Mouse (Mus musculus): ENCODE results near the gene Mat1a. TPM values are rescaled to one million over a fixed set of nuclear protein-coding genes. Genes with fewer than 3 reads are reported as not detected.

Gene Mat1a
- total and polyA plus RNA-seq, 3 experiments = not detected

Other genes starting within 250 kb of the Mat1a start
- gene Sh2d4b, start 211.8 kb upstream of the Mat1a start, total RNA-seq (2012; rRNA removed) = 0.12 TPM in 1 of 2 replicates, not detected in the other
- under 1 TPM in 1 of 2 experiments, not detected in 1; 0.26 TPM for gene Sh2d4b, start 211.8 kb upstream of the Mat1a start, polyA plus RNA-seq (2012; ENCODE audit: insufficient read depth in 1 of 2, insufficient read length in 2 of 2, low read depth in 1 of 2, low replicate concordance in 2 of 2, missing spikeins in 1 of 2)
- 16.7 and 24.8 TPM in 2 replicates for gene Tspan14, start 138.2 kb upstream of the Mat1a start, total RNA-seq (2012; rRNA removed)
- 10 to 100 TPM in 1 of 2 experiments, not detected in 1; 29.9 TPM for gene Tspan14, start 138.2 kb upstream of the Mat1a start, polyA plus RNA-seq (2012; ENCODE audit: insufficient read depth in 1 of 2, insufficient read length in 2 of 2, low read depth in 1 of 2, low replicate concordance in 2 of 2, missing spikeins in 1 of 2)
- 19.2 and 20.3 TPM in 2 replicates for gene Fam213a, start 91.2 kb upstream of the Mat1a start, total RNA-seq (2012; rRNA removed)
- 10 to 100 TPM in 1 of 2 experiments, not detected in 1; 28.5 TPM for gene Fam213a, start 91.2 kb upstream of the Mat1a start, polyA plus RNA-seq (2012; ENCODE audit: insufficient read depth in 1 of 2, insufficient read length in 2 of 2, low read depth in 1 of 2, low replicate concordance in 2 of 2, missing spikeins in 1 of 2)
- gene Dydc2, start 35.8 kb upstream of the Mat1a start, total RNA-seq (2012; rRNA removed) = not detected in 2 replicates
- not detected for gene Dydc2, start 35.8 kb upstream of the Mat1a start, polyA plus RNA-seq (2012; ENCODE audit: insufficient read depth in 1 of 2, insufficient read length in 2 of 2, low read depth in 1 of 2, low replicate concordance in 2 of 2, missing spikeins in 1 of 2)
- gene Dydc1, start 32.1 kb upstream of the Mat1a start, total RNA-seq (2012; rRNA removed) = not detected in 2 replicates
- not detected for gene Dydc1, start 32.1 kb upstream of the Mat1a start, polyA plus RNA-seq (2012; ENCODE audit: insufficient read depth in 1 of 2, insufficient read length in 2 of 2, low read depth in 1 of 2, low replicate concordance in 2 of 2, missing spikeins in 1 of 2)
- not detected in 2 replicates for gene Sftpa1, start 26.7 kb downstream of the Mat1a start, total RNA-seq (2012; rRNA removed)
- gene Sftpa1, start 26.7 kb downstream of the Mat1a start, polyA plus RNA-seq (2012; ENCODE audit: insufficient read depth in 1 of 2, insufficient read length in 2 of 2, low read depth in 1 of 2, low replicate concordance in 2 of 2, missing spikeins in 1 of 2) = not detected
- not detected in 2 replicates for gene Mbl1, start 46.4 kb downstream of the Mat1a start, total RNA-seq (2012; rRNA removed)
- gene Mbl1, start 46.4 kb downstream of the Mat1a start, polyA plus RNA-seq (2012; ENCODE audit: insufficient read depth in 1 of 2, insufficient read length in 2 of 2, low read depth in 1 of 2, low replicate concordance in 2 of 2, missing spikeins in 1 of 2) = not detected
- gene Sftpd, start 80.1 kb downstream of the Mat1a start, total RNA-seq (2012; rRNA removed) = not detected in 2 replicates
- not detected for gene Sftpd, start 80.1 kb downstream of the Mat1a start, polyA plus RNA-seq (2012; ENCODE audit: insufficient read depth in 1 of 2, insufficient read length in 2 of 2, low read depth in 1 of 2, low replicate concordance in 2 of 2, missing spikeins in 1 of 2)
- gene Gm2832, start 173.8 kb downstream of the Mat1a start, total RNA-seq (2012; rRNA removed) = not detected in 2 replicates
- not detected for gene Gm2832, start 173.8 kb downstream of the Mat1a start, polyA plus RNA-seq (2012; ENCODE audit: insufficient read depth in 1 of 2, insufficient read length in 2 of 2, low read depth in 1 of 2, low replicate concordance in 2 of 2, missing spikeins in 1 of 2)
- 0.10 and 0.12 TPM in 2 replicates for gene Gm5798, start 243.6 kb downstream of the Mat1a start, total RNA-seq (2012; rRNA removed)
- gene Gm5798, start 243.6 kb downstream of the Mat1a start, polyA plus RNA-seq (2012; ENCODE audit: insufficient read depth in 1 of 2, insufficient read length in 2 of 2, low read depth in 1 of 2, low replicate concordance in 2 of 2, missing spikeins in 1 of 2) = under 1 TPM in 1 of 2 experiments, not detected in 1; 0.15 TPM

All from MEL (cell line).